Mouse (Mus musculus): Measurements from ENCODE around the gene Jak3.
A peak's percentile ranks its signal among the peaks of the same experiment; 100 is the strongest.
"Not testable (repeated sequence)": the region's sequence is repeated elsewhere in the genome, so short reads cannot be mapped to it uniquely, and the experiment has no call there.

The Jak3 gene

DNA sequence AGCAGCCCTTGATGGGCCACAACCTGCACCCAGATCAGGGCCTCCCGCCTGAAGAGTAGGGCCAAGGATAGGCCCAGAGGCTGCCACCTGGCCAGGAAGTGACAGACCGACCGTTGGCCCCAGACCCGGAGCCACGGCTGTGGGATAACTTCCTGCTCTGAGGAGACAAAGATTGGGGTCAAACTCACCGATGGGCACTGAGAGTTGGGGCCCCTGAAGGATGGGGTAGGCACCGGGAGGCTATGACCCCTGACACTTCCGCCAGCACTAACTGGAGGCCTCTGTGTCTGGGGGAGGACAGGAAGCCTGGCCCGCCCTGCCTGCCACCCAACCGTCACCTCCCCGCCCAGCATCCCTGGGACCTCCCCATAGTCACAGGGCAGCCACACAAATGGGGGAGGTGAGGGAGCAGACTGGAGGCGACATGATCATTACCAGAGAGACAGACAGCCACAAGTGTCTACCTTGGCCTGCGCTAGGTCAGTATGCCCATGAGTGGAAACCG lies 47.0 kb downstream of the Jak3 start:
- no peak for DNase-seq

DNA sequence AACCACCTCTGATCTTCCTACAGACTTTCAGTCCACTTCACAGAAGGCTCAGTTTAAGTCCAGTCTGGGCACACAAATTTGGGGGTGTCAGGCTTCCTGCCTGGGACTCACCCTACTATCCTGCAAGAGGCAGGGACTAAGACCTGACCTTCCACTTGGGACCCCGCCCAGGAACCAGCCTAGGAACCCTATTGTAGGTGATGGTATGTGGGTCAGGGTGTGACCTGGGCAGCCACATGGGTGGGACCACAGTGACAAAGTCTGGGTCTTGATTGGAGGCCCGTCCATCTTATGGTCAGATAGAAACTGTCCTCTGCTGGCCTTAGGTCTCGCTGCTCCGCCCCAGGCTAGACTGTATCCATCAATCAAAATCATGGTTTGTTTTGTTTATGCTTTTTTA lies 48.3 kb downstream of the Jak3 start:
- no peak for DNase-seq

DNA sequence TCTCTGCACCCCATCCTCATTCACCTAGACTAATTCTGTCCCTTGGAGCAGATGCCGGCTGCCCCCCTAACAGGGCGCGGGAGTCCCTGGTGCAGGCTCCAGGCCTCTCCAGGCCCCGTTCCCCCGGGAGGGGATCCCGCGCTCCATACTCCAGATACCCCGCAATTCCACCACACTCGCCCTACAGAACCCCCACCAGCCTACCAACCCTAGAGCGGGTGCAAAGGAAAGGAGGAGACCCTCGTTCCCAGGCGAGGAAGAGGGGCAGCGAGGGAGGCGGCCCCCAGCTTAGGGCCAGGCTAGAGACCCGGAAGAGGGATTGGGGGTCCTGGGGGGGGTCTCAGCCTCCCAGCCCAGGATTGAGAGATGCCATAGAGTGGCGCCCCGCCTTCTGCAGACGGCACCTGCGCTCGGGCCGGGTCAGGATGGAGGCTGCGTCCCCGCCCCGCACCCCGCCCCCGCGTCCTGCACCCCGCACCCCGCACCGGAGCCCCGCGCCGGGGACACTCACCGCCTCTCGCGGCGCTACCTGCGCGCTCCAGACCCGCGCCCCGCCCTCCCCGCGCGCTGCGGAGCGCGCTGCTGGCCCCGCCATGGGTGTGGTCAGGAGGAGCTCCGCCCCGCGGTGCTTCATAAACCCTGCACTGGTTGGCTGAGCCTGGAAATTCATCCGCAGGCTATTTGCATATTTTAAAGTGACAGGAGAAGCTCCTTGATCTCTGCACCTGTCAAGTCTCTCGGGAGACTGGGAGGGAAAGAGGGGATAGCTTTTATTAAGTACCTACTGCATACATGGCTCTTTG lies 49.2 kb downstream of the Jak3 start, which contains the start of gene Fcho1:
TSS of gene Fcho1 (minus strand) at position 595 of the 803 bp plus-strand sequence.
- DNase-seq = peak; percentile 91

DNA sequence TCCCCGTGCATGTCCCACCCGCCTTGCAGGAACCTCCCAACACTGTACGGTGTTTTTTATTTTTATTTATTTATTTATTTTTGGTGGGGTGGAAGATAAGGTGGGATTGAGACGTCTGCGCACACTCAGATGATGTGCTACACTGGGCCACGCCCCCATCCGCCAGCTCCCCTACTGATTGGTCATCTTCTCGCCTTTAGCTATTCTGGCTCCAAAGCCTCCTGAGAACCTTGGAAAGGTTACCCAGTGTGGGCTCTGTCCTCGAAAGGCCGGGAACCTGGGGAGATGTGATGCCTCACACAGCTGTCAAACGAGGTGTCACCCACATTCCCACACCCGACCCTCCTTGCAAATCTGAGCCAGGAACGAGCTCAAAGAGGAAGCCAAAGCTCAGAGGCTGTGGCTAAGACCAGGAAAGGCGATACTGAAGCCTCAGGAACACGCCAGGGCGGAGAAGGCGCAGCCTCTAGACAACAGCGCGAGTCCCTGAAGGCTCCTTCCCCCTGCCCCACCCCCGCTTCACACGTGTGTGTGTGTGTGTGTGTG lies 52.2 kb downstream of the Jak3 start:
- peak; percentile 77 to 84 for DNase-seq

DNA sequence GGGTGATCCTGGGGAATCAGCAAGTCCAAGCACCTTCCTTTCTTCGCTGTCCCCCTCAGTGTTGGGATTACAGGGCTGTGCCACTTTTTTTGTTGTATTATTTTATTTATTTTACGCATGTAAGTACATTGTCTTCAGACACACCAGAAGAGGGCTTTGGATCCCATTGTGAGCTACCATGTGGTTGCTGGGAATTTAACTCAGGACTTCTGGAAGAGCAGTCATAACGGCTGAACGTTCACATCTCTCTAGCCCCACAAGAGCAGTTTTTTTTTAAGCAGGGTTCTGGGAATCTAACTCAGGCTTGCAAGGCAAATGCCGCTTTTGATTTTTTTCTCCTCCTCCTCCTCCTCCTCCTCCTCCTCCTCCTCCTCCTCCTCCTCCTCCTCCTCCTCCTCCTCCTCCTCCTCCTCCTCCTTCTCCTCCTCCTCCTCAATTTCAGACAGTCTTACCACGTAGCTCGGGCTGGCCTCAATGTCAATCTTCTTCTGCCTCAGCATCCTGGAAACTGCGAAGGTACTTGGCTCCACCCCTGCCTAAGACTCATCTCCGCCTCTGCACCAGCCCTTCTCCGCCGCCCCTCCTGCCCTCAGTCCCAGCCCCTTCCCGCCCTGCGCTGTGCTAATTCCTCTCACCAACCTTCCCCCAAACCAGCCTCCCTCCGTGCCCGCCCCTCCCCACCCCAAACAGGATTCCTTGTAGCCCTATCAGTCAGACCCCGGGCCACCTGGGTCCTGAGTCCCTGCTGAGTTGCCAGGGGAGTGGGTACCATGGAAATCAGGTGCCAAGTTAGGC lies 52.9 kb downstream of the Jak3 start:
- DNase-seq = peak in 1 of 2 experiments; percentile 56

DNA sequence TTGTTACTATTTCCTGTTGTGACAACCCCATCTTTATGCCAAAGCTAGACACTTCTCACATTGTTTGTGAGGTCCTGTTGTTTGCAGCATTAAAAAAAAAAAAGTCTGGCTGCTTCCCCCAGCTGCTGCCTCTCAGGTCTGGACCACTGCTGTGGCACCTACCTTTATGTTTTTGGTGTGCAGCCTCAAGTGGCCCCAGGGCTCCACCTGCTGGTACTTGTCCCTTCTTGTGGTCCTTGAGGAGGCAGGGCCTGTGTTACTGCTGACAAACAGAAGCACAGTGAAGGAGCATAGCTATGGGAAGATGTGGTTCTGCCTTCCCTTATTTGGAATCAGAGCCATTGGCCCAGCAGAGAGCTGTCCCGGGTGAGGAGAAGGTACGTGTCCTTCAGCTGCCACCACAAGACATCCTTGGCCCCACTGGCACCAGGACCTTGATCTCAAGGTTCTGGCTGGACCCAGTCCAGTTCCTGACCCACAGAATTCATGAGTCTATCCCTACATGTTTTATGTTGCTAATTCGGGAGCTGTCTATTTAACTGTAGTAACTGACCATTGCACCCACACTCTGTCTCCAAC lies 55.6 kb downstream of the Jak3 start:
- DNase-seq = peak; percentile 74

DNA sequence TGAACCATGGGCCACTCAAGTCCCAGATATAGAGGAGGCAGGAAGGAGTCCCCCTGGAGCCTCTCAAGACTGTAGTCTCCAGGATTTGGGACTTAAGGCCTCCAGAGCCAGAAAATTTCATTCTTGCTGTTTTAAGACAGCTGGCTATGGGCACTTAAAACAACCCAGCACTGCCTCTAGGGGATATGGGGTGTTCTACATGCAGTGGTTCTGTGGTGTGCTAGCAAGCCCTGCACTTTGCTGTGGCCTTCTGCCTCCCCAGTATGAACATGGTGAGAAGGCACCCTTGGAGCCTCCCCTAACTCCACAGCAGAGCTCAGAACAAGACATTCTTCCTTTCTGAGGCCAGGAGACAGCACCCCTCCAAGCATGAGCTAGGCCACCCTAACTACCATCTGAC lies 62.2 kb downstream of the Jak3 start:
- not testable (repeated sequence) for DNase-seq

Measured in cerebellum, postnatal 14 days (tissue).